Mouse (Mus musculus): Measurements from ENCODE around the gene Nagk.

DNA sequence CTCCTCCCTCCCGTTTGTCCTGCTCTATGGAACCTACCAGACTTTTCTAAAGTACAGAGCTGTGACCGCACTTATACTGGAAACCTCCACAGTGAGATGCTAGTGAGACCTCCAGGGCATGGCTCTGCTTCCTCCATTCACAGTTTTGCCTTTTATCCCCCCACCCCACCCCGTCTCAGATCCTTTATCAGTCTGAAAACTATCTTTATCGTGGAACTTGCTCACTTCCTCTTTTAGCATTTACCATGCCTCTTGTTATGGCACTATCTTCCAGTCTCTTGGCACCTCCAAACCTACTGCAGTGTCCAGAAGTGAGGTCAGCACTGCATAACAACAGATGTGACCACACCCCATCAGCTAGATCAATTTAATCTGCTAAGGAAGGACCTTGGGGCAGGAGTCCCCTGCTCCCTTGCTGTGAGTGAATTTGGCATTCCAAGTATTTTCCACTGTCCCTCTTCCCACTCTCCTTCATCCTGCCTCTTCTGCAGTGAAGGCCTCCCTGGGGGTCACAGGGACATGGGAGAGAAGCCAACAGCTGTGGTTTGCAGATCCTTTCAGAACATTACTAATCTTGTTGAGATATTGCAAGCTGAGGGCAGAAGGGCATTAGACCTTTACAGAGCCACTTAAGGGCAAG, 3.4 kb upstream of the Nagk start:
- no peak for TF ChIP-seq CTCF (conservative IDR thresholded peaks at IDR 0.05; ENCODE audit: insufficient read depth, insufficient read length, low read depth, low read length)
- TF ChIP-seq POLR2A (IDR thresholded peaks at IDR 0.05; ENCODE audit: low read depth, low read length), result no peak
